Mouse (Mus musculus): Measurements from ENCODE around the gene Ccdc107.

GRCm38 (mm10) chr4:43515764-43516708 is 23.3 kb downstream of the Ccdc107 start:
- TF ChIP-seq HCFC1 (IDR thresholded peaks at IDR 0.05; ENCODE audit: low read depth, low read length) (no peak), POLR2A (IDR thresholded peaks at IDR 0.05; ENCODE audit: low read depth, low read length) (no peak), POLR2AphosphoS2 (IDR thresholded peaks at IDR 0.05; ENCODE audit: low read depth, low read length) (no peak), ZNF384 (IDR thresholded peaks at IDR 0.05; ENCODE audit: low read depth, low read length) (no peak), SMC3 (IDR thresholded peaks at IDR 0.05; ENCODE audit: low read depth, low read length) (no peak)
